Mouse (Mus musculus): Measurements from ENCODE around the gene Aym1. TPM values are rescaled to one million over a fixed set of nuclear protein-coding genes. Genes with fewer than 3 reads are reported as not detected.
A peak's percentile ranks its signal among the peaks of the same experiment; 100 is the strongest.

Aym1 gene
- polyA plus RNA-seq, 1 experiment from 2014 or later: not detected

- no peak for ATAC-seq (ENCODE audit: low FRiP score, low read depth)
- WGBS: 27% methylated on average over 3 of the region's 3 CpGs
- Histone ChIP-seq H3K9ac (no peak overlapping the region), H3K27ac (replicated peaks) (no peak overlapping the region), H3K4me2 (no peak overlapping the region), H3K4me3 (no peak overlapping the region), H3K27me3 (no peaks in the 10 kb centered on the region), H3K9me3 (no peaks in the 10 kb centered on the region), H3K36me3 (no peaks in the 10 kb centered on the region), H3K4me1 (replicated peaks) (peaks cover 13% of the 10 kb centered on the region)
Observed at GRCm38 (mm10) chr5:113375783-113376182, 18.7 kb downstream of the Aym1 start.

GRCm38 (mm10) chr5:113376292-113376691, 19.2 kb downstream of the Aym1 start:
- no peak for ATAC-seq (ENCODE audit: low FRiP score, low read depth)
- no peak overlapping the region for H3K27ac ChIP-seq (replicated peaks)
- H3K4me1 ChIP-seq (replicated peaks): peaks cover 13% of the 10 kb centered on the region
- no peak overlapping the region for H3K4me3 ChIP-seq
- H3K36me3 ChIP-seq: no peaks in the 10 kb centered on the region
- no peak overlapping the region for H3K4me2 ChIP-seq
- WGBS: 72% methylated on average over 1 of the region's 1 CpGs
- H3K9ac ChIP-seq: no peak overlapping the region
- no peaks in the 10 kb centered on the region for H3K9me3 ChIP-seq
- H3K27me3 ChIP-seq: no peaks in the 10 kb centered on the region

- H3K27ac ChIP-seq (replicated peaks): 0 out of 2 replicates have a peak overlapping the region, but pooled peaks have one; percentile 23
- 74% methylated on average over 5 of the region's 5 CpGs for WGBS
- no peaks in the 10 kb centered on the region for H3K4me1 ChIP-seq (replicated peaks)
Observed at GRCm38 (mm10) chr5:113379416-113379815, 22.3 kb downstream of the Aym1 start.

GRCm38 (mm10) chr5:113380553-113380952, 23.5 kb downstream of the Aym1 start:
- whole genome bisulfite sequencing: 67% methylated on average over 8 of the region's 8 CpGs
- H3K9ac ChIP-seq: no peak overlapping the region
- H3K4me3 ChIP-seq: no peak overlapping the region
- no peaks in the 10 kb centered on the region for H3K27me3 ChIP-seq
- no peaks in the 10 kb centered on the region for H3K4me1 ChIP-seq (replicated peaks)
- no peaks in the 10 kb centered on the region for H3K36me3 ChIP-seq
- H3K9me3 ChIP-seq: no peaks in the 10 kb centered on the region
- ATAC-seq (ENCODE audit: low FRiP score, low read depth): no peak
- H3K27ac ChIP-seq (replicated peaks): peak overlapping the region; percentile 13; the same call in 1 of the 2 replicates
- no peak overlapping the region for H3K4me2 ChIP-seq

More at GRCm38 (mm10) chr5:113379416-113379815, 22.3 kb downstream of the Aym1 start:
- Histone ChIP-seq H3K4me3 (no peak overlapping the region), H3K27me3 (no peaks in the 10 kb centered on the region), H3K36me3 (no peaks in the 10 kb centered on the region), H3K9ac (no peak overlapping the region), H3K9me3 (no peaks in the 10 kb centered on the region), H3K4me2 (no peak overlapping the region)
- ATAC-seq (ENCODE audit: low FRiP score, low read depth): no peak

- no peaks in the 10 kb centered on the region for H3K27me3 ChIP-seq
- no peaks in the 10 kb centered on the region for H3K9me3 ChIP-seq
- ATAC-seq (ENCODE audit: low FRiP score, low read depth): no peak
- H3K27ac ChIP-seq (replicated peaks): peak overlapping the region; percentile 25; the same call in 1 of the 2 replicates
- WGBS: 39% methylated on average over 4 of the region's 4 CpGs
- H3K4me1 ChIP-seq (replicated peaks): no peaks in the 10 kb centered on the region
- H3K9ac ChIP-seq: no peak overlapping the region
- no peak overlapping the region for H3K4me2 ChIP-seq
- no peak overlapping the region for H3K4me3 ChIP-seq
- no peaks in the 10 kb centered on the region for H3K36me3 ChIP-seq
Observed at GRCm38 (mm10) chr5:113382580-113382979, 25.5 kb downstream of the Aym1 start.

GRCm38 (mm10) chr5:113393766-113394165, 36.7 kb downstream of the Aym1 start:
- ATAC-seq (ENCODE audit: low FRiP score, low read depth): no peak
- H3K4me3 ChIP-seq: no peak overlapping the region
- no peaks in the 10 kb centered on the region for H3K36me3 ChIP-seq
- WGBS: 53% methylated on average over 8 of the region's 8 CpGs
- no peaks in the 10 kb centered on the region for H3K9me3 ChIP-seq
- H3K4me2 ChIP-seq: no peak overlapping the region
- H3K9ac ChIP-seq: no peak overlapping the region
- no peak overlapping the region for H3K27ac ChIP-seq (replicated peaks)
- H3K27me3 ChIP-seq: no peaks in the 10 kb centered on the region
- H3K4me1 ChIP-seq (replicated peaks): peaks cover 21% of the 10 kb centered on the region

- Histone ChIP-seq H3K27me3 (no peaks in the 10 kb centered on the region), H3K9me3 (no peaks in the 10 kb centered on the region), H3K36me3 (no peaks in the 10 kb centered on the region), H3K4me3 (no peak overlapping the region), H3K4me2 (no peak overlapping the region), H3K4me1 (replicated peaks) (peaks cover 23% of the 10 kb centered on the region), H3K9ac (no peak overlapping the region), H3K27ac (replicated peaks) (peak overlapping the region; percentile 5; the same call in 1 of the 2 replicates)
- WGBS: 61% methylated on average over 17 of the region's 17 CpGs
- ATAC-seq (ENCODE audit: low FRiP score, low read depth): no peak
Observed at GRCm38 (mm10) chr5:113396286-113396934, 39.3 kb downstream of the Aym1 start.

GRCm38 (mm10) chr5:113397443-113398317, 40.6 kb downstream of the Aym1 start:
- Histone ChIP-seq H3K27ac (replicated peaks) (peak overlapping the region; percentile 34), H3K4me2 (no peak overlapping the region), H3K27me3 (no peaks in the 10 kb centered on the region), H3K9ac (no peak overlapping the region), H3K4me1 (replicated peaks) (peaks cover 23% of the 10 kb centered on the region), H3K36me3 (no peaks in the 10 kb centered on the region), H3K9me3 (no peaks in the 10 kb centered on the region), H3K4me3 (no peak overlapping the region)
- 0 out of 2 replicates have a peak, but pooled peaks have one; percentile 15 for ATAC-seq (ENCODE audit: low FRiP score, low read depth)
- 60% methylated on average over 17 of the region's 17 CpGs for WGBS

GRCm38 (mm10) chr5:113402702-113403101, 45.6 kb downstream of the Aym1 start:
- ATAC-seq (ENCODE audit: low FRiP score, low read depth): no peak
- no peak overlapping the region for H3K9ac ChIP-seq
- no peaks in the 10 kb centered on the region for H3K27me3 ChIP-seq
- peaks cover 12% of the 10 kb centered on the region for H3K4me1 ChIP-seq (replicated peaks)
- H3K36me3 ChIP-seq: no peaks in the 10 kb centered on the region
- 68% methylated on average over 11 of the region's 11 CpGs for WGBS
- H3K9me3 ChIP-seq: no peaks in the 10 kb centered on the region
- H3K4me2 ChIP-seq: no peak overlapping the region
- H3K4me3 ChIP-seq: no peak overlapping the region
- H3K27ac ChIP-seq (replicated peaks): no peak overlapping the region

GRCm38 (mm10) chr5:113407346-113407745, 50.3 kb downstream of the Aym1 start:
- H3K4me2 ChIP-seq: no peak overlapping the region
- H3K4me1 ChIP-seq (replicated peaks): peaks cover 17% of the 10 kb centered on the region
- whole genome bisulfite sequencing: 12% methylated on average over 3 of the region's 3 CpGs
- no peak overlapping the region for H3K4me3 ChIP-seq
- H3K27me3 ChIP-seq: no peaks in the 10 kb centered on the region
- no peak for ATAC-seq (ENCODE audit: low FRiP score, low read depth)
- no peaks in the 10 kb centered on the region for H3K9me3 ChIP-seq
- no peak overlapping the region for H3K9ac ChIP-seq
- no peak overlapping the region for H3K27ac ChIP-seq (replicated peaks)
- H3K36me3 ChIP-seq: no peaks in the 10 kb centered on the region
